Mouse (Mus musculus): ENCODE measurements at regions not wholly inside any gene's neighbourhood (a gene's known extent, or its start where the extent isn't known, plus 50 kb on each side); places are given as distances from the start of the nearest gene placed in this dataset.

- no peak for TF ChIP-seq POLR2A (IDR thresholded peaks at IDR 0.05; ENCODE audit: borderline replicate concordance, insufficient read depth, low read length)
- TF ChIP-seq CTCF (IDR thresholded peaks at IDR 0.05; ENCODE audit: borderline replicate concordance, insufficient read depth, low read depth, low read length), result no peak
Measured at GRCm38 (mm10) chr2:30723059-30723587, 80.3 kb downstream of the 1700001O22Rik start.
